Mouse (Mus musculus): ENCODE results near the gene Aldh4a1. TPM values are rescaled to one million over a fixed set of nuclear protein-coding genes. Genes with fewer than 3 reads are reported as not detected.
A peak's percentile ranks its signal among the peaks of the same experiment; 100 is the strongest.

Gene Aldh4a1
- polyA plus RNA-seq, 1 experiment from 2014 or later: 14.1 TPM

DNA sequence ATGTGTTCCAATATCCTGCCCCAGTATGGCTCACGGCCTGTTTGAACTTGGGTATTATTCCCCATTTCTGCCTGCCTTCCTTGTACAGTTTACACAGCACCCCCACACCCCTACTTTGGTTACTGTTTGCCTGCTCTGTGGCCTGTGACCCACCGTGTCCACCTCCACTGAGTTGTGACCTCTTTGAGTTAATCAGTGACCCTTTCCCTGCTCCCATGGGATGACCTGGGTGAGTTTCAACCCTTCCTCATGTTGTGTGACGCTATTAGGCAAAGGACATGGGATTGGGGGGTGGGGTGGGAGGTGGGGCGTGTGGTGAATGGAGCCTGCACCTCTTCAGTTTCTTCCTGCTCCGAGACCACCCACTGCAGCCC is 1.4 kb downstream of the Aldh4a1 start:
- Histone ChIP-seq H3K4me3 (replicated peaks; ENCODE audit: low read depth, low read length) (peak overlapping the region; percentile 71), H3K9me3 (ENCODE audit: control insufficient read depth, low read length) (no peaks in the 10 kb centered on the region), H3K27me3 (ENCODE audit: control insufficient read depth, insufficient read depth, low read length) (no peaks in the 10 kb centered on the region), H3K36me3 (ENCODE audit: control insufficient read depth, insufficient read depth, low read length) (0 out of 2 replicates have a peak, but pooled peaks cover 3% of the 10 kb centered on the region), H3K27ac (replicated peaks; ENCODE audit: low read depth, low read length) (no peak overlapping the region), H3K4me1 (ENCODE audit: control insufficient read depth, insufficient read depth, low read length) (peaks cover 17% of the 10 kb centered on the region), H3K9ac (replicated peaks; ENCODE audit: low read length) (0 out of 2 replicates have a peak overlapping the region, but pooled peaks have one; percentile 9), H3K4me2 (ENCODE audit: low read length) (peak overlapping the region; percentile 86)
- DNase-seq: no peak
- no peak for ATAC-seq (ENCODE audit: low FRiP score, low TSS enrichment)
- 70% methylated on average over 5 of the region's 5 CpGs for WGBS

DNA sequence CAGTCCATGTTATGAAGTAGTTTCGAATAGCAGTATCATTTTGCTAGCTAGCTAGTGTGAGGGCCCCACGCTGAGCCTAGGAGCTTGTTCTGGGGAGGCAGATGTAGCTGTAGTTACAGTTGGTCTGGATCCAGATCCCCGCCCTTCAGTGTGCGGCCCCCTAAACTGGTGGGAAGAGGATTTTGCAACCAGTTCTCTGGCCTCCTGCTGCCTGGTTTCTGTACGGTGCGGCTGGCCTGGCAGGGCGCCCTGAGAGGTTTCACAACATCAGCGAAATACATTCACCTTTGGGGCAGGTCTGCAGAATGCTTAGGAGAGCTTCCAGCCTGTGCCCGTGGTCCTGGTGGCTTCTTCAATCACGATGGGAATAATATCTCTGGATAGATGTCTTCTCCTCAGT is 2.0 kb downstream of the Aldh4a1 start:
- ATAC-seq (ENCODE audit: low FRiP score, low TSS enrichment): no peak
- Histone ChIP-seq H3K4me3 (replicated peaks; ENCODE audit: low read depth, low read length) (no peak overlapping the region), H3K9me3 (ENCODE audit: control insufficient read depth, low read length) (no peaks in the 10 kb centered on the region), H3K9ac (replicated peaks; ENCODE audit: low read length) (no peak overlapping the region), H3K36me3 (ENCODE audit: control insufficient read depth, insufficient read depth, low read length) (0 out of 2 replicates have a peak, but pooled peaks cover 3% of the 10 kb centered on the region), H3K4me1 (ENCODE audit: control insufficient read depth, insufficient read depth, low read length) (peaks cover 17% of the 10 kb centered on the region), H3K27ac (replicated peaks; ENCODE audit: low read depth, low read length) (no peak overlapping the region), H3K4me2 (ENCODE audit: low read length) (no peak overlapping the region; the same call in 1 of the 2 replicates), H3K27me3 (ENCODE audit: control insufficient read depth, insufficient read depth, low read length) (no peaks in the 10 kb centered on the region)
- WGBS: 84% methylated on average over 10 of the region's 10 CpGs
- no peak for DNase-seq

DNA sequence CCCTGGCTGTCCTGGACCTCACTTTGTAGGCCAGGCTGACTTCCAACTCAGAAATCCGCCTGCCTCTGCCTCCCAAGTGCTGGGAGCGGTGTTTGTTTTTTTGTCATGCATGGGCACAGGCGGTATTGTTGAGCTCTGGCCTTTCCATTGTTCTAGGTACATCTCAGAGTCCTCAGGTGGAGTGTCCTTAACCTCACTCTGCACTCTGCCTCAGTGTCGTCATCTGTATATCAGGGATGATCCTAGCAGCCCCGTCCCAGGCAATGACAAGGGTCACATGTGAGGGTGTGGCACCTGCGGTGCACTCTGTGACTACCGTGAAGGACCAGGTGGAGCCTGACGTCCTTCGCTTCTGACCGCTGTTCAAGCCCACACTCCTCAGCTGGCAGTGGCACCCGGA is 4.7 kb downstream of the Aldh4a1 start:
- H3K9me3 ChIP-seq (ENCODE audit: control insufficient read depth, low read length): no peaks in the 10 kb centered on the region
- H3K4me3 ChIP-seq (replicated peaks; ENCODE audit: low read depth, low read length): no peak overlapping the region
- 0 out of 2 replicates have a peak, but pooled peaks cover 3% of the 10 kb centered on the region for H3K36me3 ChIP-seq (ENCODE audit: control insufficient read depth, insufficient read depth, low read length)
- no peaks in the 10 kb centered on the region for H3K27me3 ChIP-seq (ENCODE audit: control insufficient read depth, insufficient read depth, low read length)
- DNase-seq (no peak), ATAC-seq (ENCODE audit: low FRiP score, low TSS enrichment) (no peak)
- no peak overlapping the region for H3K9ac ChIP-seq (replicated peaks; ENCODE audit: low read length)
- 94% methylated on average over 11 of the region's 11 CpGs for WGBS
- no peak overlapping the region for H3K4me2 ChIP-seq (ENCODE audit: low read length)
- H3K27ac ChIP-seq (replicated peaks; ENCODE audit: low read depth, low read length): no peak overlapping the region
- peaks cover 14% of the 10 kb centered on the region for H3K4me1 ChIP-seq (ENCODE audit: control insufficient read depth, insufficient read depth, low read length)

DNA sequence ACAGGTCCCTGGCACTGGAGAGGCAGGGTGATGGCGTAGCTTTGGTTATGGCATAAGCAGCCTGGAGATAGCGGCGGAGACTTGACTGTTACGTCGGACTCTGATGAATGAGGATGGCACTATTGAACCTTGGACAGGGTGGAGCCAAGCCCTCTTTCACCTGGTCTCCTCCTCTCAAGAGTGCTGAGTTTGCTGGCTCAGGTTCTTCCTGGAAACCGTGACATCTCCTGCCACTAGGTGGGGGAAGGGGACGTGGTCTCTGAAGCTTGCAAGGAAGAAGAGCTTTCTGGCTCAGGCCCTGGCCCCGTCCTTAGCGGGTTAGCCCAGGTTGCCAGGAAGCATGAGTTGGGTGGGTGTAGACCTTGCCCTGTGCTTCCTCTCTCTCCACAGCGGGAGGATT is 7.5 kb downstream of the Aldh4a1 start:
- ATAC-seq (ENCODE audit: low FRiP score, low TSS enrichment) (no peak), DNase-seq (no peak)
- Histone ChIP-seq H3K4me2 (ENCODE audit: low read length) (no peak overlapping the region), H3K36me3 (ENCODE audit: control insufficient read depth, insufficient read depth, low read length) (peaks cover 6% of the 10 kb centered on the region; the same call in 1 of the 2 replicates), H3K4me1 (ENCODE audit: control insufficient read depth, insufficient read depth, low read length) (no peaks in the 10 kb centered on the region), H3K4me3 (replicated peaks; ENCODE audit: low read depth, low read length) (no peak overlapping the region), H3K9me3 (ENCODE audit: control insufficient read depth, low read length) (no peaks in the 10 kb centered on the region), H3K27me3 (ENCODE audit: control insufficient read depth, insufficient read depth, low read length) (no peaks in the 10 kb centered on the region), H3K9ac (replicated peaks; ENCODE audit: low read length) (no peak overlapping the region), H3K27ac (replicated peaks; ENCODE audit: low read depth, low read length) (no peak overlapping the region)
- 76% methylated on average over 10 of the region's 10 CpGs for WGBS

DNA sequence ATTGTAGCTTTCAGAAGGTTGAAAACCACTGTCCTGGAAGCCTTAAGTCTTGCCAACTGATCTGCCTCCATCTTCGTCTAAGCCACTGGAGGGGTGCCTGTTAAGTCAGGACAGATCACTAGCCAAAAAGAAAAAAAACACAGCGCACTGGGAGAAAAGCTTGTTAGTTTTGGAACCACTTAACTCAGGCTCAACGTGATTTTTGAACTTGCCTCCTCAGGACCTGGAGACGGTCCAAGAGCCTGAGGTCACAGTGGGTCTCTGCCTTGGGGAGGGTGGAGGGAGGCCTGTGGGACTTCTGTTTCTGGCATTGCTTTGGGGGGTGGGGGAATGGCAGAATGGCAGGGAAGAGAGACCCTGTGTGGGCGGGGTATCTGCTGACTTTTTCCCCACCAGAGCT is 8.5 kb downstream of the Aldh4a1 start:
- H3K9ac ChIP-seq (replicated peaks; ENCODE audit: low read length): no peak overlapping the region
- H3K9me3 ChIP-seq (ENCODE audit: control insufficient read depth, low read length): no peaks in the 10 kb centered on the region
- no peak overlapping the region for H3K4me3 ChIP-seq (replicated peaks; ENCODE audit: low read depth, low read length)
- DNase-seq: no peak
- no peak overlapping the region for H3K27ac ChIP-seq (replicated peaks; ENCODE audit: low read depth, low read length)
- WGBS: 81% methylated on average over 5 of the region's 5 CpGs
- H3K27me3 ChIP-seq (ENCODE audit: control insufficient read depth, insufficient read depth, low read length): no peaks in the 10 kb centered on the region
- H3K4me2 ChIP-seq (ENCODE audit: low read length): no peak overlapping the region
- ATAC-seq (ENCODE audit: low FRiP score, low TSS enrichment): no peak
- H3K36me3 ChIP-seq (ENCODE audit: control insufficient read depth, insufficient read depth, low read length): peaks cover 12% of the 10 kb centered on the region; the same call in 1 of the 2 replicates
- H3K4me1 ChIP-seq (ENCODE audit: control insufficient read depth, insufficient read depth, low read length): no peaks in the 10 kb centered on the region

DNA sequence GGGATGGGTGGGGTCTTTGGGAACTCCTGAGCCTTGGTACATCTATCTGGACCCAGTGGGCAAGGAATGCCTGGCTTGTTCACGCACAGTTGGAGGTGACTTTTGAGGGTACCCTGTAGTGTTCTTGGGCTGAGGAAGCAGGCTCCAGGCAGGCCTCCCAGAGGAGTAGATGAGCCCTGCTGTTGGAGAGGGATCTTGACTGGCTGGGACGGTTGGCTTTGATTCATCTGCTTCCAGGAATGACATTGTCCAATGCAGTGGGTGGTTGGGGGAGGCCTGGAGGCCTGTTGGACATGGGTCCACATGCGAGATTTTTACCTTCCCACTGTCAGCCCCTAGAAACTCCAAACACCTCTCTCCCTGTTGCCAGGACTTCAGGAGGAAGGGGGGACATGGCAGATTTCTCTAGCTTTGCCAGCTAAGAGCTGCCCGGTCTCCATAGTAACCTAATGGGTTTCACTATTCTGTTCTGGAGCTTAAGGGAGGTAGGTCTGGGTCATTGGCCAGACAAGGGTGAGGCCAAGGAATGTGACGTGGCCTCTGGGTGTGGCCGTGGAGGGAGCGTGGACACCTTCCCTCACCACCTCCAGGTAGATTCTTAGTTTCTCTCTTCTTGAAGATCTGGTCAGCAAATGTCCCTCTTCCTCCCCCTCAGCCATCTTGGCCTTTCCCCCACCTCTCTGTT is 9.0 kb downstream of the Aldh4a1 start:
- 88% methylated on average over 7 of the region's 7 CpGs for WGBS
- ATAC-seq (ENCODE audit: low FRiP score, low TSS enrichment): no peak
- H3K9ac ChIP-seq (replicated peaks; ENCODE audit: low read length): no peak overlapping the region

DNA sequence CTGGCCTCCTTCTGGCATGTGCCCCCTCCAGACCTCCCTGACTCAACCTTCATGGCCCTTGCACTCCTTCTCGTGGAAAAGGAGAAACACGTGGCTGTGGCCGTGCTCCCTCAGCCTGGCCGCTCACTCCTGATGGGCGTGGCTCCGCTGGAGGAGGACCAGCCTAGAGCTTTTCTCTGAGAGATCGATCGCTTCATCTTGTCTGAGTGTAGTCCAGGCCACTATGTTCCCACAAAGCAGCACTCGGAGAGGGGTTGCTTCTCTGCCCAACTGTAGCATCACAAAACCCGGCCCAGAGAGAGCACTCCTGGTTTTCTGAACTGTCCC is 9.6 kb downstream of the Aldh4a1 start:
- Histone ChIP-seq H3K27me3 (ENCODE audit: control insufficient read depth, insufficient read depth, low read length) (no peaks in the 10 kb centered on the region), H3K27ac (replicated peaks; ENCODE audit: low read depth, low read length) (no peak overlapping the region), H3K4me2 (ENCODE audit: low read length) (no peak overlapping the region), H3K4me1 (ENCODE audit: control insufficient read depth, insufficient read depth, low read length) (no peaks in the 10 kb centered on the region), H3K36me3 (ENCODE audit: control insufficient read depth, insufficient read depth, low read length) (peaks cover 15% of the 10 kb centered on the region), H3K4me3 (replicated peaks; ENCODE audit: low read depth, low read length) (no peak overlapping the region), H3K9me3 (ENCODE audit: control insufficient read depth, low read length) (no peaks in the 10 kb centered on the region), H3K9ac (replicated peaks; ENCODE audit: low read length) (no peak overlapping the region)
- WGBS: 85% methylated on average over 10 of the region's 10 CpGs
- no peak for ATAC-seq (ENCODE audit: low FRiP score, low TSS enrichment)
- DNase-seq: no peak

More for the DNA sequence above, 9.0 kb downstream of the Aldh4a1 start:
- Histone ChIP-seq H3K4me1 (ENCODE audit: control insufficient read depth, insufficient read depth, low read length) (no peaks in the 10 kb centered on the region), H3K36me3 (ENCODE audit: control insufficient read depth, insufficient read depth, low read length) (peaks cover 12% of the 10 kb centered on the region; the same call in 1 of the 2 replicates), H3K27ac (replicated peaks; ENCODE audit: low read depth, low read length) (no peak overlapping the region), H3K4me2 (ENCODE audit: low read length) (no peak overlapping the region), H3K4me3 (replicated peaks; ENCODE audit: low read depth, low read length) (no peak overlapping the region), H3K9me3 (ENCODE audit: control insufficient read depth, low read length) (no peaks in the 10 kb centered on the region), H3K27me3 (ENCODE audit: control insufficient read depth, insufficient read depth, low read length) (no peaks in the 10 kb centered on the region)
- no peak for DNase-seq

DNA sequence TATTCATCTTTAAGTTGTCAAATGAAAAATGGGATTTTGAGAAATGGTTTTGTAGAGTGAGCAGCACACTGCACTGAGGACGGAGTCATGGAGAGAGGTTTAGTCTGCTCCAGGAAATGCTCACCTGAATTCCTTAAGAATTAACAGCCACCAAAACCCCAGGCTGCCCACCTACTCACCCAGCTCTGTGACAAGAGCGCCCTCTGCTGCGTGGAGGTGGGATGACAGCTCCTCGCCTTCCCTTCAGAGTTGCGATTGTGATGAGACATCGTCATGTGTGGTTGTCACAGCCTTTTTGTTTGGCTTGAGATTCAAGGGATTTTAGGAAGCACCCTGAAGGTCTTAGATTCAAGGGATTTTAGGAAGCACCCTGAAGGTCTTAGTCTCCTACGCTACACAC is 13.7 kb downstream of the Aldh4a1 start:
- no peak overlapping the region for H3K4me2 ChIP-seq (ENCODE audit: low read length)
- 23% methylated on average over 7 of the region's 7 CpGs for WGBS
- H3K4me3 ChIP-seq (replicated peaks; ENCODE audit: low read depth, low read length): no peak overlapping the region
- H3K36me3 ChIP-seq (ENCODE audit: control insufficient read depth, insufficient read depth, low read length): peaks cover 16% of the 10 kb centered on the region
- H3K9ac ChIP-seq (replicated peaks; ENCODE audit: low read length): no peak overlapping the region
- peaks cover 12% of the 10 kb centered on the region; the same call in 1 of the 2 replicates for H3K4me1 ChIP-seq (ENCODE audit: control insufficient read depth, insufficient read depth, low read length)
- no peaks in the 10 kb centered on the region for H3K27me3 ChIP-seq (ENCODE audit: control insufficient read depth, insufficient read depth, low read length)
- peak; percentile 84 for DNase-seq
- no peak for ATAC-seq (ENCODE audit: low FRiP score, low TSS enrichment)
- H3K27ac ChIP-seq (replicated peaks; ENCODE audit: low read depth, low read length): no peak overlapping the region
- H3K9me3 ChIP-seq (ENCODE audit: control insufficient read depth, low read length): no peaks in the 10 kb centered on the region

DNA sequence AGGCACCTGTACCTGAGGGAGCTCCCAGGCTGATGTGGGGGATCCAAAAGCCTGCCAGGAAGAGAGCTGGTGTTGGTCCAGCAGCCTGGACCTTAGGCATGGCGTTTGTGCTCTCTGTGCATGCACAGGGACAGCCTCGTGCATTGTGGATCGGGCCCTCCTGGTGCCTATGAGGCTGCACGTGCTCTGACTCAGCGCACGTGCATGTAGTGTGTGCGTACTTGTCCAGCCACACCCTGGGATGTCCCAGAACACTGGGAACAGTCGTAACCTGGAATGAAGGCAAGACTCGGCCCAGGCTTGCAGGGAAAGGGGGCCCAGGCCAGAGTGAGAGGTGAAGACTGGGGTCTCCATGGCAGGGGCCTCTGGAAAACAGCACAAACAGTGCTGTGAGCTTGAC is 15.2 kb downstream of the Aldh4a1 start:
- H3K27ac ChIP-seq (replicated peaks; ENCODE audit: low read depth, low read length): no peak overlapping the region
- no peaks in the 10 kb centered on the region for H3K9me3 ChIP-seq (ENCODE audit: control insufficient read depth, low read length)
- no peak overlapping the region for H3K4me2 ChIP-seq (ENCODE audit: low read length)
- 89% methylated on average over 9 of the region's 9 CpGs for WGBS
- ATAC-seq (ENCODE audit: low FRiP score, low TSS enrichment) (no peak), DNase-seq (no peak)
- no peak overlapping the region for H3K9ac ChIP-seq (replicated peaks; ENCODE audit: low read length)
- H3K4me1 ChIP-seq (ENCODE audit: control insufficient read depth, insufficient read depth, low read length): peaks cover 22% of the 10 kb centered on the region; the same call in 1 of the 2 replicates
- peaks cover 19% of the 10 kb centered on the region for H3K36me3 ChIP-seq (ENCODE audit: control insufficient read depth, insufficient read depth, low read length)
- no peak overlapping the region for H3K4me3 ChIP-seq (replicated peaks; ENCODE audit: low read depth, low read length)
- peaks cover 5% of the 10 kb centered on the region; the same call in 1 of the 2 replicates for H3K27me3 ChIP-seq (ENCODE audit: control insufficient read depth, insufficient read depth, low read length)

Measured in midbrain, embryonic 14.5 days (tissue).